Mouse (Mus musculus) inflammation-experienced regulatory T-cells, adult 6 months (primary cell): Measurements from ENCODE around the gene Rasgef1c. TPM values are rescaled to one million over a fixed set of nuclear protein-coding genes. Genes with fewer than 3 reads are reported as not detected.
A peak's percentile ranks its signal among the peaks of the same experiment; 100 is the strongest.

Experiments used
- ATAC-seq: one replicate; pipeline ENCODE4 v1.8.0; 2017
- polyA plus RNA-seq, 3 experiments: library from polyadenylated mRNA; unstranded; fragments of 100-300 nt; shearing (Covaris generic); gene quantifications; one replicate each; pipeline ENCODE4 v1.2.1; 2017

Gene Rasgef1c
- polyA plus RNA-seq: under 1 TPM; 0.28 to 0.52 (median 0.45) TPM

GRCm38 (mm10) chr11:49901659-49902458, at the start of gene Rasgef1c:
TSS of gene Rasgef1c (plus strand) at chr11:49901835.
- peak; percentile 56 for ATAC-seq

GRCm38 (mm10) chr11:49855144-49855543, 46.5 kb upstream of the Rasgef1c start:
- peak; percentile 100 for ATAC-seq

- peak; percentile 77 for ATAC-seq
Observed at GRCm38 (mm10) chr11:49861139-49861538, 40.5 kb upstream of the Rasgef1c start.

GRCm38 (mm10) chr11:49863926-49864325, 37.7 kb upstream of the Rasgef1c start:
- ATAC-seq: no peak

GRCm38 (mm10) chr11:49867320-49867719, 34.3 kb upstream of the Rasgef1c start:
- ATAC-seq: no peak

GRCm38 (mm10) chr11:49869762-49870161, 31.9 kb upstream of the Rasgef1c start:
- ATAC-seq: peak; percentile 64

GRCm38 (mm10) chr11:49871914-49872313, 29.7 kb upstream of the Rasgef1c start:
- no peak for ATAC-seq

GRCm38 (mm10) chr11:49872779-49873178, 28.9 kb upstream of the Rasgef1c start:
- no peak for ATAC-seq

- ATAC-seq: no peak
Observed at GRCm38 (mm10) chr11:49876948-49877817, 24.5 kb upstream of the Rasgef1c start.

GRCm38 (mm10) chr11:49879950-49880642, 21.5 kb upstream of the Rasgef1c start:
- no peak for ATAC-seq

- no peak for ATAC-seq
Observed at GRCm38 (mm10) chr11:49883394-49883793, 18.2 kb upstream of the Rasgef1c start.

GRCm38 (mm10) chr11:49888469-49888868, 13.2 kb upstream of the Rasgef1c start:
- no peak for ATAC-seq

GRCm38 (mm10) chr11:49891993-49892392, 9.6 kb upstream of the Rasgef1c start:
- no peak for ATAC-seq

- ATAC-seq: no peak
Observed at GRCm38 (mm10) chr11:49893806-49894205, 7.8 kb upstream of the Rasgef1c start.

GRCm38 (mm10) chr11:49895966-49896590, 5.6 kb upstream of the Rasgef1c start:
- ATAC-seq: no peak

GRCm38 (mm10) chr11:49900043-49900442, 1.6 kb upstream of the Rasgef1c start:
- no peak for ATAC-seq

GRCm38 (mm10) chr11:49900962-49901658, 525 bp upstream of the Rasgef1c start:
- no peak for ATAC-seq

- ATAC-seq: no peak
Observed at GRCm38 (mm10) chr11:49903333-49903732, 1.7 kb downstream of the Rasgef1c start.

GRCm38 (mm10) chr11:49918521-49919180, 17.0 kb downstream of the Rasgef1c start:
- no peak for ATAC-seq

- ATAC-seq: no peak
Observed at GRCm38 (mm10) chr11:49919304-49919703, 17.7 kb downstream of the Rasgef1c start.

- no peak for ATAC-seq
Observed at GRCm38 (mm10) chr11:49923539-49923938, 21.9 kb downstream of the Rasgef1c start.
